25 mouse cellular contexts compared by ENCODE assay signal in the genomic region with DNA sequence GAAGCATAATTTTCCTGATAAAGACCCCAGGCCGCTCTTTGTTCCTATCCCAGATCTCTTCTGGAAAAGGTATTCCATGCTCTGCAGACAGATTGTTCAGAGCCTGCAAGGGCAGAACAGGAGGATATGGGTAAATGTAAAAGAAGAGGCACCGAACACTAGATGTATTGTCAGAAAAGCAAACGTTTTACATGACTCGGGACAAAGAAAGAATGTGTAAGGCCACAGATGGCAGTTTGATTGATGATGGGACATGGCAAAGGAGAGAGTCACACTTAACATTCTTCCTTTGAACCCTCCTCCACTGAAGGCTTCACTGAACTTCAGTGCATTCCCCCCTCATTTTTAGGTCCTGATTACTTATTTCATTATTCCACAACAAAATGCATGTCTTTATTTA.
A peak's percentile ranks its signal among the peaks of the same experiment; 100 is the strongest.
DNase-seq lines count a peak whose midpoint lies in the region; ATAC-seq lines count a peak whose summit lies in the region.
"Had no signal": no experiment of that assay in that cellular context is flagged by ENCODE, and none has a peak within 500 bp of the region (broad histone marks: within the 10 kb centered on the region; RNA-seq: fewer than 3 reads in every experiment).

No protein-coding gene starts in this region.

- H3K9ac ChIP-seq in hindbrain, embryonic 16.5 days (ENCODE audit: low read depth, low read length): no peak overlapping the region
- H3K9ac ChIP-seq in neural tube, embryonic 15.5 days (replicated peaks): no peak overlapping the region
- no peak overlapping the region for H3K9ac ChIP-seq in forebrain, embryonic 12.5 days
- H3K9ac ChIP-seq: heart, embryonic 13.5 days; limb, embryonic 13.5 days; liver, embryonic 12.5 days; liver, postnatal 0 days had no signal

- no peak overlapping the region for H3K4me3 ChIP-seq in hindbrain, embryonic 10.5 days
- no peak overlapping the region for H3K4me3 ChIP-seq in hindbrain, embryonic 16.5 days (ENCODE audit: low read length)
- H3K4me3 ChIP-seq in neural tube, embryonic 15.5 days (replicated peaks): no peak overlapping the region
- H3K4me3 ChIP-seq in forebrain, embryonic 12.5 days (replicated peaks): no peak overlapping the region
- H3K4me3 ChIP-seq: gastrocnemius, adult 2 months; heart, embryonic 13.5 days; limb, embryonic 13.5 days; liver, embryonic 12.5 days had no signal

- DNase-seq in hindbrain, embryonic 10.5 days (ENCODE audit: low spot score): peak; percentile 10
- DNase-seq in neural tube, embryonic 10.5 days (ENCODE audit: extremely low spot score, low spot score): peak; percentile 32
- DNase-seq in forelimb bud, embryonic 11.5 days (ENCODE audit: low read depth, low spot score): peak; percentile 8
- DNase-seq in cerebellum, adult 9-11 months: no peak
- DNase-seq: cerebellum, adult 8-10 months; cerebellum, postnatal 36 days; gastrocnemius, adult 2 months; gastrocnemius, postnatal 36 days; heart, adult 18-20 months; heart, postnatal 10 days; kidney, adult 18-20 months; kidney, postnatal 4 days; liver, postnatal 0 days; right cerebral cortex, postnatal 14 days had no signal

- H3K27ac ChIP-seq in hindbrain, embryonic 10.5 days: peak overlapping the region; percentile 62; the same call in 1 of the 2 replicates
- H3K27ac ChIP-seq in hindbrain, embryonic 16.5 days (ENCODE audit: low read depth, low read length): no peak overlapping the region
- no peak overlapping the region for H3K27ac ChIP-seq in neural tube, embryonic 15.5 days (replicated peaks)
- H3K27ac ChIP-seq in forebrain, embryonic 12.5 days: no peak overlapping the region
- H3K27ac ChIP-seq: gastrocnemius, adult 2 months; heart, embryonic 13.5 days; limb, embryonic 13.5 days; liver, embryonic 12.5 days; macrophage had no signal

- H3K4me2 ChIP-seq in hindbrain, embryonic 16.5 days (ENCODE audit: low read length): no peak overlapping the region
- H3K4me2 ChIP-seq in neural tube, embryonic 15.5 days: no peak overlapping the region
- no peak overlapping the region for H3K4me2 ChIP-seq in forebrain, embryonic 12.5 days
- H3K4me2 ChIP-seq: heart, embryonic 13.5 days; limb, embryonic 13.5 days; liver, embryonic 12.5 days had no signal

- no peaks in the 10 kb centered on the region for H3K9me3 ChIP-seq in hindbrain, embryonic 10.5 days
- no peaks in the 10 kb centered on the region for H3K9me3 ChIP-seq in hindbrain, embryonic 16.5 days (ENCODE audit: control insufficient read depth, low read length)
- H3K9me3 ChIP-seq in neural tube, embryonic 15.5 days (replicated peaks): no peaks in the 10 kb centered on the region
- no peaks in the 10 kb centered on the region for H3K9me3 ChIP-seq in forebrain, embryonic 12.5 days
- H3K9me3 ChIP-seq: heart, embryonic 13.5 days; limb, embryonic 13.5 days; liver, embryonic 12.5 days had no signal

- peaks cover 9% of the 10 kb centered on the region; the same call in 1 of the 2 replicates for H3K4me1 ChIP-seq in hindbrain, embryonic 10.5 days (replicated peaks)
- H3K4me1 ChIP-seq in hindbrain, embryonic 16.5 days (ENCODE audit: control insufficient read depth, insufficient read depth, low read depth, low read length): no peaks in the 10 kb centered on the region
- H3K4me1 ChIP-seq in neural tube, embryonic 15.5 days: no peaks in the 10 kb centered on the region
- H3K4me1 ChIP-seq in forebrain, embryonic 12.5 days: no peaks in the 10 kb centered on the region
- H3K4me1 ChIP-seq: limb, embryonic 13.5 days; liver, embryonic 12.5 days had no signal

- ATAC-seq in hindbrain, embryonic 16.5 days: no peak
- no peak for ATAC-seq in neural tube, embryonic 15.5 days (ENCODE audit: low FRiP score)
- no peak for ATAC-seq in frontal cortex, adult (ENCODE audit: low TSS enrichment)
- no peak for ATAC-seq in forebrain, embryonic 12.5 days (ENCODE audit: low FRiP score)
- ATAC-seq: CD4-positive, CD25-positive, alpha-beta regulatory T cell, adult 4 months; forebrain, embryonic 14.5 days; liver, embryonic 12.5 days; liver, postnatal 0 days; lung, postnatal 0 days had no signal

- 41% methylated on average over 4 of the region's 4 CpGs for WGBS in hindbrain, embryonic 10.5 days
- WGBS in hindbrain, embryonic 16.5 days: 31% methylated on average over 4 of the region's 4 CpGs
- WGBS in neural tube, embryonic 15.5 days: 15% methylated on average over 4 of the region's 4 CpGs
- 64% methylated on average over 4 of the region's 4 CpGs for WGBS in forebrain, embryonic 12.5 days

- H3K27me3 ChIP-seq in hindbrain, embryonic 10.5 days (ENCODE audit: insufficient read depth, poor library complexity, severe bottlenecking): no peaks in the 10 kb centered on the region
- no peaks in the 10 kb centered on the region for H3K27me3 ChIP-seq in hindbrain, embryonic 16.5 days (replicated peaks; ENCODE audit: control insufficient read depth, insufficient read depth, low read length)
- no peaks in the 10 kb centered on the region for H3K27me3 ChIP-seq in neural tube, embryonic 15.5 days (replicated peaks)
- no peaks in the 10 kb centered on the region for H3K27me3 ChIP-seq in forebrain, embryonic 12.5 days
- H3K27me3 ChIP-seq: heart, embryonic 13.5 days; limb, embryonic 13.5 days; liver, embryonic 12.5 days had no signal

- no peaks in the 10 kb centered on the region for H3K36me3 ChIP-seq in hindbrain, embryonic 10.5 days
- H3K36me3 ChIP-seq in hindbrain, embryonic 16.5 days (ENCODE audit: control insufficient read depth, insufficient read depth, low read length): no peaks in the 10 kb centered on the region
- no peaks in the 10 kb centered on the region for H3K36me3 ChIP-seq in neural tube, embryonic 15.5 days
- no peaks in the 10 kb centered on the region for H3K36me3 ChIP-seq in forebrain, embryonic 12.5 days (replicated peaks)
- H3K36me3 ChIP-seq: heart, embryonic 13.5 days; limb, embryonic 13.5 days; liver, embryonic 12.5 days had no signal
